Mouse (Mus musculus): ENCODE results near the gene Hdhd3. TPM values are rescaled to one million over a fixed set of nuclear protein-coding genes. Genes with fewer than 3 reads are reported as not detected.

Gene Hdhd3
- polyA plus RNA-seq, 1 experiment: 63.6 TPM

GRCm38 (mm10) chr4:62526256-62526655 lies 23.0 kb upstream of the Hdhd3 start:
- Histone ChIP-seq H3K27me3 (ENCODE audit: control insufficient read depth, insufficient read depth, low read length) (no peaks in the 10 kb centered on the region), H3K36me3 (ENCODE audit: control insufficient read depth, insufficient read depth, low read length) (no peaks in the 10 kb centered on the region), H3K4me3 (ENCODE audit: low read depth, low read length) (no peak overlapping the region), H3K27ac (ENCODE audit: insufficient read depth, low read depth, low read length) (no peak overlapping the region), H3K4me1 (ENCODE audit: control insufficient read depth, insufficient read depth, insufficient read length, low read length) (peaks cover 5% of the 10 kb centered on the region)
- TF ChIP-seq POLR2A (IDR thresholded peaks at IDR 0.05; ENCODE audit: low read depth, low read length): no peak
- TF ChIP-seq CTCF (IDR thresholded peaks at IDR 0.05; ENCODE audit: extremely low read depth, insufficient read length, insufficient replicate concordance, low read depth, low read length): no peak
- 56% methylated on average over 2 of the region's 2 CpGs for WGBS

- no peak overlapping the region for H3K27ac ChIP-seq (ENCODE audit: insufficient read depth, low read depth, low read length)
- WGBS: 2% methylated on average over 10 of the region's 10 CpGs
- H3K4me3 ChIP-seq (ENCODE audit: low read depth, low read length): peak overlapping the region; percentile 95
- H3K4me1 ChIP-seq (ENCODE audit: control insufficient read depth, insufficient read depth, insufficient read length, low read length): peaks cover 5% of the 10 kb centered on the region
- H3K27me3 ChIP-seq (ENCODE audit: control insufficient read depth, insufficient read depth, low read length): no peaks in the 10 kb centered on the region
- TF ChIP-seq CTCF (IDR thresholded peaks at IDR 0.05; ENCODE audit: extremely low read depth, insufficient read length, insufficient replicate concordance, low read depth, low read length): 0 out of 2 replicates have a peak, but pooled peaks have one; percentile 6
- no peak for TF ChIP-seq POLR2A (IDR thresholded peaks at IDR 0.05; ENCODE audit: low read depth, low read length)
- H3K36me3 ChIP-seq (ENCODE audit: control insufficient read depth, insufficient read depth, low read length): no peaks in the 10 kb centered on the region
These were observed 22.2 kb upstream of the Hdhd3 start for GRCm38 (mm10) chr4:62525489-62525811.

DNA sequence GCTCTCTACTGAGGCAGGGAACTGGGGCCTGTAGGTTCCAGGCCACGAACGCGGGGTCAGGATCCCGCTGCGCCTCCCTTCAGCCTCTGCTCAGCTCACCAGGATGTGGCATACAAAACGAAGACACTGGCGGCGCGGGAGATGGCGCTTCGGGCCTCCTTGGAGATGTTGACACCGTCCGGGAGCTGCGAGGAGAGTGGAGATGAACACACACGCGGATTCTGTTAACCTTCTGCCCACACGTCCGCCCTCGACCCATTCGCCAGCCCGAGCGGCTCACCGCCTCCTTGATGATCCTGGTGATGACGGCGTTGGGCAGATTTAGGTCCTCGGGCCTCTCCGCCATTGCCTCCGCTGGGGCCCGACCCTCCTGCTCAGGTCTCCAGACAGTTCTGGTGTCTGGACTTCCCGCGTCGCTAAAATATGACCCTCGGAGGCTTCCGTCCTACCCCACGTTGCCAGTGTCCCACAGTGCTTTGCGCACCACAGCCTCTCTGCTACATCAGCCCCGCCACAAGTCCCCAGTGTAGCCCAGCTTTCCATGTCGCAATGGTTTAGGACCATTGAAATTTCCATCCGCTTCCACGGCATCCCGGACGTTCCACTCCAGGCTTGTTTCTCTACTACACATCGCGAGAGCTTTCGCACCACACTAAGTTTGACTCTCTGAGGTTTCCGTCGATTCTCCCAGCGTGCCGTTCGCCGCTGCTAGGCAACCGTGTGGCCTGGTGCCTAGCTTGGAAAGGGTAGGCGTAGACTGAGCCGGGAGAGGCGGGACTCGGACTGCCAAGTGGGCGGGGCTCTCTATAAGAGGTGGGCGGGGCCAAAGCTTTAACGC lies 21.6 kb upstream of the Hdhd3 start, which contains the start of the genes Pole3 and 4933430I17Rik:
TSS of gene Pole3 (minus strand) at position 418 of the 838 bp plus-strand sequence.
TSS of gene 4933430I17Rik (plus strand) at position 719 of the 838 bp plus-strand sequence.
- WGBS: under 1% methylated on average over 59 of the region's 59 CpGs
- no peaks in the 10 kb centered on the region for H3K27me3 ChIP-seq (ENCODE audit: control insufficient read depth, insufficient read depth, low read length)
- H3K4me3 ChIP-seq (ENCODE audit: low read depth, low read length): peak within 1 kb of the TSS; percentile 95
- H3K27ac ChIP-seq (ENCODE audit: insufficient read depth, low read depth, low read length): peak within 1 kb of the TSS; percentile 94
- no peaks in the 10 kb centered on the region for H3K36me3 ChIP-seq (ENCODE audit: control insufficient read depth, insufficient read depth, low read length)
- TF ChIP-seq CTCF (IDR thresholded peaks at IDR 0.05; ENCODE audit: extremely low read depth, insufficient read length, insufficient replicate concordance, low read depth, low read length): no peak
- 0 out of 2 replicates have a peak, but pooled peaks have one; percentile 17 for TF ChIP-seq POLR2A (IDR thresholded peaks at IDR 0.05; ENCODE audit: low read depth, low read length)
- H3K4me1 ChIP-seq (ENCODE audit: control insufficient read depth, insufficient read depth, insufficient read length, low read length): peaks cover 3% of the 10 kb centered on the region; the same call in 1 of the 2 replicates

GRCm38 (mm10) chr4:62520892-62521400 lies 17.7 kb upstream of the Hdhd3 start:
- WGBS: 57% methylated on average over 2 of the region's 2 CpGs
- no peaks in the 10 kb centered on the region for H3K27me3 ChIP-seq (ENCODE audit: control insufficient read depth, insufficient read depth, low read length)
- TF ChIP-seq POLR2A (IDR thresholded peaks at IDR 0.05; ENCODE audit: low read depth, low read length) (no peak), CTCF (IDR thresholded peaks at IDR 0.05; ENCODE audit: extremely low read depth, insufficient read length, insufficient replicate concordance, low read depth, low read length) (no peak)
- no peak overlapping the region for H3K27ac ChIP-seq (ENCODE audit: insufficient read depth, low read depth, low read length)
- H3K4me3 ChIP-seq (ENCODE audit: low read depth, low read length): no peak overlapping the region
- peaks cover 16% of the 10 kb centered on the region for H3K4me1 ChIP-seq (ENCODE audit: control insufficient read depth, insufficient read depth, insufficient read length, low read length)
- no peaks in the 10 kb centered on the region for H3K36me3 ChIP-seq (ENCODE audit: control insufficient read depth, insufficient read depth, low read length)

- peak within 1 kb of the TSS; percentile 85 for H3K27ac ChIP-seq (ENCODE audit: insufficient read depth, low read depth, low read length)
- H3K4me1 ChIP-seq (ENCODE audit: control insufficient read depth, insufficient read depth, insufficient read length, low read length): peaks cover 22% of the 10 kb centered on the region
- H3K4me3 ChIP-seq (ENCODE audit: low read depth, low read length): peak within 1 kb of the TSS; percentile 91
- no peaks in the 10 kb centered on the region for H3K36me3 ChIP-seq (ENCODE audit: control insufficient read depth, insufficient read depth, low read length)
- H3K27me3 ChIP-seq (ENCODE audit: control insufficient read depth, insufficient read depth, low read length): no peaks in the 10 kb centered on the region
- WGBS: under 1% methylated on average over 37 of the region's 37 CpGs
- TF ChIP-seq POLR2A (IDR thresholded peaks at IDR 0.05; ENCODE audit: low read depth, low read length): peak; percentile 87; the same call in 1 of the 2 replicates
- TF ChIP-seq CTCF (IDR thresholded peaks at IDR 0.05; ENCODE audit: extremely low read depth, insufficient read length, insufficient replicate concordance, low read depth, low read length): no peak
These were observed 16.6 kb upstream of the Hdhd3 start, which contains the start of gene Alad for GRCm38 (mm10) chr4:62519849-62520233. TSS of gene Alad (minus strand) at chr4:62519918.

- Histone ChIP-seq H3K4me1 (ENCODE audit: control insufficient read depth, insufficient read depth, insufficient read length, low read length) (peaks cover 20% of the 10 kb centered on the region), H3K36me3 (ENCODE audit: control insufficient read depth, insufficient read depth, low read length) (no peaks in the 10 kb centered on the region), H3K27ac (ENCODE audit: insufficient read depth, low read depth, low read length) (peak overlapping the region; percentile 85), H3K27me3 (ENCODE audit: control insufficient read depth, insufficient read depth, low read length) (no peaks in the 10 kb centered on the region), H3K4me3 (ENCODE audit: low read depth, low read length) (peak overlapping the region; percentile 91)
- no peak for TF ChIP-seq POLR2A (IDR thresholded peaks at IDR 0.05; ENCODE audit: low read depth, low read length)
- TF ChIP-seq CTCF (IDR thresholded peaks at IDR 0.05; ENCODE audit: extremely low read depth, insufficient read length, insufficient replicate concordance, low read depth, low read length): no peak
- under 1% methylated on average over 26 of the region's 26 CpGs for WGBS
These were observed 16.0 kb upstream of the Hdhd3 start for GRCm38 (mm10) chr4:62519122-62519848.

Measured in small intestine, adult 2 months (tissue).